Mouse (Mus musculus) embryonic fibroblast, embryonic 13.5 days (primary cell): ENCODE data around the gene Thada.

Experiments
- CTCF ChIP-seq: IDR thresholded peaks from 2 replicates; pipeline ENCODE4 v1.5.1; 2011; ENCODE audit warnings: mild to moderate bottlenecking, control low read depth, low read length, moderate library complexity, borderline replicate concordance; ENCODE audit not compliant: insufficient read depth
- POLR2A ChIP-seq: IDR thresholded peaks from 2 replicates; pipeline ENCODE4 v1.6.1; 2011; ENCODE audit warnings: low read depth, mild to moderate bottlenecking, control low read depth, low read length, moderate library complexity

GRCm38 (mm10) chr17:84353902-84354311, 112.1 kb downstream of the Thada start:
- no peak for TF ChIP-seq CTCF
- no peak for TF ChIP-seq POLR2A
